Mouse (Mus musculus) left cerebral cortex, postnatal 36 days (tissue): ENCODE measurements around the gene Rap1gap2. TPM values are rescaled to one million over a fixed set of nuclear protein-coding genes. Genes with fewer than 3 reads are reported as not detected.

ENCODE experiments used
- DNase-seq, 2 experiments: peaks; one replicate each; pipeline ENCODE4 v3.0.0; 2021 to 2022; ENCODE audit warnings: low spot score in 2 of 2, mixed read lengths in 1 of 2
- intact Hi-C: fragments of 180-260 bp; cut with DNase I; formaldehyde crosslinking; loops from one replicate; pipeline ENCODE4 v1.15.1; 2025
- total RNA-seq, 2 experiments: library from RNA; stranded (reverse); gene quantifications; 2 replicates each; pipeline ENCODE4 v1.2.3; 2021

Rap1gap2 gene
- total RNA-seq, 2 experiments from 2014 or later, result 179 to 210 TPM

DNA sequence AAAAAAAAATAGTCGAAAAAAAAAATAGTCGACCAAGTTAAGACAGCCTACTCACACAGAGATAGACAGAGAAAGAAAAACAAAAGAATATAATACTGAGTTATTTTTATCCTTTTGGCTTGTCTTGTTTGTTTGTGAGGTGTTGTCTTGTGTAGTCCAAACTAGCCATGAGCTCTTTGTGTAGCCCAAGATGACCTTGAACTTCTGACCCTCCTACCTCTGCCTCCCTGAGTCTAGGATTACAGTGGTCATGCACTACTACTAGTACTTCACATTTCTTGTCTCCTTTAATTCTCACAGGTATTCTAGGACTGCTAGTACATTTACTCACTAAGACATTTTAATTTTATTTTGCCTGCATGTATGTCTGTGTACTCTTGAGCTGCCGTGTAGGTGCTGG lies 16.8 kb upstream of the Rap1gap2 start:
- intact Hi-C loops, result no loop called here
- DNase-seq, result no peak

DNA sequence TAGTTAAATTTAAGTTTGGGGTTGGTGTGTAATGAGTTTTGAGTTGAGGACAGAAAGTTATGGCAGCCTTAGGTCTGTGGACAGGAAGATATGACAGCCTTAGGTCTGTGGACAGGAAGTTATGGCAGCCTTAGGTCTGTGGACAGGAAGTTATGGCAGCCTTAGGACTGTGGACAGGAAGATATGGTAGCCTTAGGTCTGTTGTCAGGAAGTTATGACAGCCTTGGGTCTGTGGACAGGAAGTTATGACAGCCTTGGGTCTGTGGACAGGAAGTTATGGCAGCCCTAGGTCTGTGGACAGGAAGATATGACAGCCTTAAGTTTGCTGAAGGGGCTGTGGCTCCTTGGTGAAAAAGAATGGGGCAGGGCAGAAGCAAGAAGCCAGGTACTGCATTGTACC lies 14.6 kb upstream of the Rap1gap2 start:
- DNase-seq, result no peak
- intact Hi-C loops, result no loop called here

DNA sequence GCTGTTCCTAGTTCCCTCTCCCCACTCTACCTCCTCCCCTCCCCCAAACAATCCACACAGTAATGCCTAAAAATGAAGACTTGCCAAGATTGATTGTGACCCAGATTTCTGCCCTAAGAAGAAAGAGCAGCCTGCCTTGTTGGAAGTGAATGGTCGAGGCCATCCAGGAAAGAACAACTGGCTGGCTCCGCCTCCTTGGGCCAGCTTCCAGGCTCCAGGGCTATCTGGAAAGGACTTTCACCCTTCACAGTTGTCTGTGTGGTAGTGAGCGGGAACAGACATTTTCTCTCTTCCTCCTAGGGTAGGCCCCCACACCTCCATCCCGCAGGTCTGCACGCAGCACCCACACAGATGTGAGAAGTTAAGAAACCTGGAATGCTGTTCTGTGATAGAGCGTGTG lies 13.0 kb upstream of the Rap1gap2 start:
- intact Hi-C loops, result no loop called here
- no peak for DNase-seq

DNA sequence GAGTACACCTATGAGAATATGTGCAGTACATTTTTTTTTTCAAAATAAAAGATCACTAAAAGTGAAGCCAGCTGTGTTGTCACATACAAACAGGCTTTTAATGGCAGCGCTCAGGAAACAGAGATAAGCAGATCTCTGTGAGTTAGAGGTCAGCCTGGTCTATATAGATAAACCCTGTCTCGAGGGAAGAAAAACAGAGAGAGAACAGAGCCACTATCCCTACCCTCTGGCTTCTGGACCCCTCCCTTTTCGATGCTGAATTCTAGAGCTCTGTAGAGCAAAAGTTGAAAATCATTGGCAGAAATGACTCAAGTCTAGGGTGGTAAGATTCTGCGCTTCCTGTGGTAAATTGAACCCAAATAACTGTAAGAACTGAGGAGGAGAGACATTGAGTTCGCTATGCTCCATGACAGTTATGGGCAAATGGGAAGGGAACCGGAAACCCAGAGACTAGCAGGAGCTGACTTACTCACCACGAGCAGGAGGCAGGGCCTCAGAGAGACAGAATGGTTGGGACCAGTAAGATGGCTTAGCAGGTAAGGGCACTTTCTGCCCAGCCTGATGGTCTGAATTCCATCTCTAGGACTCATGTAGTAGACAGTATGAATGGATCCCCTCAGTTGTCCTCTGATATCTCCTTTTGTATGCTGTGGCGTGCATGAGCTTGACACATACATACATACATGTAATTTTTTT lies 11.4 kb upstream of the Rap1gap2 start:
- intact Hi-C loops, result no loop called here
- DNase-seq, result no peak

DNA sequence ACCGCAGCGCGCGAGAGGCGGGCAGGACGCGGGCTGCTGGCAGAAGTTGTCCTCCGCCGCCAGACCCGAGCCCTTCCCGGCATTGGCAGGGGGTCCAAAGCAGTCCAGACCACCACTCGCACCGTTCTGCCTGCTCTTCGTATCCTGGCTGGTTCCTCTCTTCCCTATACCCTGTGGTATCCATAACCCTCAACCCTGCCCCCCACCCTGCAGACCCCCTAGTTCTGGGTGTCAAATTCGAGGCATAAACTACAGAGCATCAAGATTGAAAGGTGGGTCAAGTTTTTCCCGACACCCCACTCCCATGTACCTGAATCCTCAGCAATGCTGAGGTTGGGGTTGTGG lies 9.2 kb upstream of the Rap1gap2 start:
- intact Hi-C loops, result loop anchor here (1.0 to 5.0 kb wide), 2 partner anchors 31 to 63 kb away; no protein-coding TSS in a partner anchor
- DNase-seq, result no peak

DNA sequence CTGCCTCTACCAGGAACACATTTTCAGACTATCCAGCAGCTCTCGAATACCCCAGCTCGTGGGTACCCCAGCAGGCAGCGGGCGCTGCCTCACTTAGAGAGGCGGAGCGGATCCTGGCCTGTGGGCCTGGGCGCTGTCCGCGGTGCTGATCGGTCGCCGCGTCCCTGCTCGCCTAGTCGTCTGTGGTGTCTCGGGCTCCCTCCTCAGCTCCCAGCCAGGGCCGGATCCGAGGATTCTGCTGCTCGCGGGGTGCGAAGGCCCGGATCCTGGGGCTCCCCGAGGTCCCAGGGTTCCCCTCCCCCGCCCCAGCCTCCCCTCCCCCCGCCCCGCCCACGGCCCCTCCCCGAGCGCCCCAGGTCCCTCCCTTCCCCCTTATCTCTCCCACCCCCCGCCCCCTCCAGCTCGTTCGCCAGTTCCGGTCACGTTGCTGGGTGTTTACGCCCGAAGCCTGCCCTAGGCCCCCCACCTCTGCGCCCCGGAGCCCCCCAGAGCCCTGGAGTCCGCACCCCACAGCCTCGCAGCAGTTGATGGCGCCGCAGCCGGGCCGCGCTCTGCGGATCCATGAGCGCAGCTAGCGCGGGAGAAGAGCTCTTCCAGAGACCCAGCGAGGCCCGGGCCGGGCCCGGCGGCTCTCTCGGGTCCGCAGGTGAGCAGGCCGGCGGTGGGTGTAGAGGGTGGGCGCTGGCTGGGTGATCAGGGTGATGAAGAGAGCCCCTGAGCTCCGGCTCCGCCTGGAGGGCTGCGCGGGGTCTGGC lies 8.7 kb upstream of the Rap1gap2 start, which contains the start of gene Ccdc92b:
Gene Ccdc92b, plus strand, starts transcription at position 405 of the 755 bp plus-strand sequence.
- intact Hi-C loops, result loop anchor here (1.0 to 5.0 kb wide), 2 partner anchors 30 to 62 kb away; no protein-coding TSS in a partner anchor
- DNase-seq, result peak; percentile 72 to 78

DNA sequence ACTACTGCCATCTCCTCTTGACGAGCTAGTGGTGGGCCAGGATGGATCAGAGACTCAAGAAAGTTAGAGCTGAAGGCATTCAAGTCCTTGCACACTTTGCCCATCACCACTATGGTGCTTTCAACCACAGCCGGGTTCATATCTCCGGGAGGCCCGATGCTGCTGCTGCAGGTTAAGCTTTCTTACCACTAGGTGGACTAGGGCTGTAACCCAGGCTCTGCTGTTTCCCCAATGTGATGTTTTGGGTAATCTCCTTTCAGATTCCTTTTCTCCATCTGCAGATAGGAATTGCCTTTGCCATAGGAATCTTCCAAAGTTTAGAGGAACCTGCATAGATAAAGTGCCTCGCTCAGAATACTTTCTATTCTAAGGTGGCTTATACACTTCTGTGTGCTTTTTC lies 4.9 kb upstream of the Rap1gap2 start:
- intact Hi-C loops, result loop anchor here (5.0 kb wide), 1 partner anchor 58 kb away; no protein-coding TSS in a partner anchor
- DNase-seq, result no peak

DNA sequence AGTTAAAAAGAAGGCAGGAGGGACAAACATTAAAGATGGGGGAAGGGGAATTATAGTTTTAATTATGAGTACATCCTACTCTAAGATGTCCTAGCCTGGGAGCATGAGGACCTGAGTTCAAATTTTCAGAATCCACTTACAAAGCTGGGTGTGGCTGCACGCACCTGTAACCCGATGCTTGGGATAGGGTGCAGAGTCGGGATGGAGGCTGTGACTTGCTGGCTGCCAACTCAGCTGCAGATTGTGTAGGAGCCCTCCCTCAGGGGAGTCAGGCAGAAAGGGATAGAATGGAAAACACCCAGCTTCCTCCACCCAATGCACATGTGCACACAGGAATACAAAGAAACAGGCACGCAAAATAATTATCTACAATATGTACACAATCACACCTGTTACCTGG lies 2.7 kb upstream of the Rap1gap2 start:
- DNase-seq, result no peak
- intact Hi-C loops, result no loop called here

DNA sequence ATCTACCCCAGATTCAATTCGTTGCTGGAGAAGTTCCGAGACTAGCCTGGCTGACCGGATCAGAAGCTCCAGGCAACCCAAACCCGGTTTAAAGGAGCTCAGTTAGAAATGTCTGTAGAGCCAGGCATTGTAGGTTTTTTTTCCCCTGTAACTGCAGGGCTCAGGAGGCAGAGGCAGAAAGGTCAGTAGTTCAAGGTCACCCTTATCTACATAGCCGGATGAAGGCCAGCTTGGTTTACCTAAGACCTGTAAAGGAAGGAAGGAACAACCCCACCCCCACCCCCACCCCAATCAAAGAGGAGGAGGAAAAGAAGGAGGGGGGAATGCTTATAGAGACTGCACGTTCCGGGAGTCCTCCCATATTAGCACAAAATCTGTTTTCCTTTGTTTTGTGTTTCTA lies 722 bp upstream of the Rap1gap2 start:
- DNase-seq, result no peak

DNA sequence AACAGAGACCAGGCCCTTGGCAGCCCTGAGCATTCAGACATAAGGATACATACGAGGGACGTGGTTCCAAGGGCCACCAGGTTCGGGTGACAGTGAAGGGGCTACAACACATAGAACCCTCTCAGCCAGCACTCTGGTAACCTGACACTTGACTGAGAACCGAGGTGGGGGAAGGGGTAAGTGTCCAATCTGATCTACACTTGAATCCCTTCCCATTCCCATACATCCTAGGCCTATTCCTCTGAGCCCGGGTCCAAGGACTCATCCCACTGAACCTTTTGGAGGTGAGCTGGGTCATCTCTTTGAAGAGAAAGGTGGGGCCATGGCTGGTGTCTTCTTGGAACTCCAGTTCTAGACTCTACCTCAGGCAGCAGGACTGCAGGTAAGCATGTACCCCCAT lies 647 bp downstream of the Rap1gap2 start:
- intact Hi-C loops, result no loop called here
- DNase-seq, result no peak

More for the DNA sequence above, 722 bp upstream of the Rap1gap2 start:
- intact Hi-C loops, result no loop called here

DNA sequence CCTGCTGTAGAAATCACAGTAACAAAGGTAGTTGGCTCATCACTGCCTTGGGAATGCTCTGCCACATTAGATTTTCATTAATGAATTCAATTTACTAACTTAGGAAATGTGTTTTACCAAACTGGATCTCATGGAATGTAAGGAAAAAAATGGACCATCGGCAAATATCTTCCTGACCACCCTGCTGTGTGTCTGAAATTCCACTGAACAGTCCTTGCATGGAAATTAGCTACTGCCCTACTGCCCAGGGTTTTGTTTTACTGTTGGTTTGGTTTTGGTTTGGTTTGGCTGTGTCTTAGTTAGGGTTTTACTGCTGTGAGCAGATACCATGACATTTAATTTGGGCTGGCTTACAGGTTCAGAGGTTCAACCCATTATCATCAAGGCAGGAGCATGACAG lies 8.4 kb downstream of the Rap1gap2 start:
- no peak for DNase-seq
- intact Hi-C loops, result no loop called here

DNA sequence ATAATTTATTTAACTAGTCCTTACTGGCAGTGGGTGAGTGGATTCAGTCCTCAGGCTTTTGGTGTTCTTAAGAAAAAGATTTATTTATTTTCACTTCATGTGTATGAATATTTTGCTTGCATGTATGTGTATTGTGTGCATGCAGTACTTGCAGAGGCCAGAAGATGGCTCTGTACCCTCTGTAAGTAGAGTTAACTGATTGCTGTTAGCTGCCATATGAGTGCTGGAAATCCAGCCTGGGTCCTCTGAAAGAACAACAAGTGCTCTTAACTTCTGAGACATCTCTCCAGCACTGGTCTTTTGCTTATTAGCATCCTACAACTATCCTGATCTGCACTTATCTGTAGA lies 12.8 kb downstream of the Rap1gap2 start:
- intact Hi-C loops, result no loop called here
- no peak for DNase-seq

DNA sequence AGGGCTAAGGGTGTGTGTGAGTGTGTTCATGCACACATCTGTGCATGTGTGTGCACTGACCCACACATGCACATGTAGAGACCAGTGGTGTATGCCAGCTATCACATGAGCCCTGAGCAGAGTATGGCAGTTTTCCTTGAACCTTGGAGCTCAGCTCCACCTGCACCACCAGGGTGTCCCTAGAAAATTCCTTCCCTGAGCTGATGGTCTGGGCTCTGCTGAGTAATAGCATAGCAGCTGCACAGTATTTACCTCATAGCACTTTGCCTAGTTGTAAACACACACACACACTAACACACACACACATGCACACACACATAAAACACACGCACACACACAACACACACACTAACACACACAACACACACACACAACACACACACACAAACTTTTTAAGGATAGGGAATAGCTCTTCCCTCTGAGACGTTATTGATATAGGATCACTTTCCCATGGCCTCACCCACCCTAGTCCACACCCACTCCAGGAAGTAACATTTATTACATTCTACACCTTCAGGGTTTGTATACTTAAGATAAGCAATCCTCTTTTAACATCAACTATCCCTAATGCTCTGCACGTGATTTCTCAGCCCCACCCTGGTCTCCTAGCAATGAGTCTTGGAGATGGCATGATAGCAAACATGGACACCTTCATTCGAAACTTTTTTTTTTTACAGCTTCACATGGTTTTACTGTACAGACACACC lies 13.3 kb downstream of the Rap1gap2 start:
- DNase-seq, result no peak
- intact Hi-C loops, result no loop called here

DNA sequence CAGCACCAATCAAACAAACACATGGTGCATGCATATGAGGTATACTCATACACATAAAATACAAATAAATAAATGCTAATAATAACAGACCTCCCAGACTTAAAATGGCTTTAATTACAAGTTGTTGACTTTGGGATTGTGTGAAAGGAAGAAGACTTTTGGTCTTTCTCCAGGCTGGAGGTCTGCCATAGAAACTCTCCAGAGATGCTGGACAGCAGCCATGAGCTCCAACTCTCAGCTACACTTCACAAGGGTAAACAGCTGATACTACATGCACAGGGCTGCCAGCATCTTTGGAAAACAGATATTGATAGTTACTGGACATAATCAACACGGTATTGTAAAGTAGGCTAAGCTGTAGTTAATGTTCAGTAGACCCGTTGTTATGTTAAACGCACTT lies 18.5 kb downstream of the Rap1gap2 start:
- intact Hi-C loops, result no loop called here
- DNase-seq, result no peak

DNA sequence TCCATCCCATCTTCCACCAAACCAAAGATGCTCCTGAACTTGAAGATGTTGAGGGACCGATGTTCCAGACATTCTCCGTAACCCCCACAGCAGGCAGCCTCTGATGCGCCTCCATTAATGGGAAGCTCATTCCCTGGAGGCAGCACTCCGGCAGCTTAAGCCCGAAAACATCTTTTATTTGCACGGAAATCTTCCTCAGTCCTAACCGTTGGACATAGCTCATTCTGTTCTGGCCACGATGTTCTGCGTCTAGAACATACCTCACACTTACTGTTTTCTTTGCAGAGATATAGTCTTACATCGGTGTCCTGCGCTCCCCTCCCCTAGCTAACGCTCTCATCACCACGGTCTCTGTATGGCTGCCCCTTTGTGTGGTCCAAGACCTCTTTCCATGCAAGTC lies 20.0 kb downstream of the Rap1gap2 start:
- intact Hi-C loops, result no loop called here
- no peak for DNase-seq

DNA sequence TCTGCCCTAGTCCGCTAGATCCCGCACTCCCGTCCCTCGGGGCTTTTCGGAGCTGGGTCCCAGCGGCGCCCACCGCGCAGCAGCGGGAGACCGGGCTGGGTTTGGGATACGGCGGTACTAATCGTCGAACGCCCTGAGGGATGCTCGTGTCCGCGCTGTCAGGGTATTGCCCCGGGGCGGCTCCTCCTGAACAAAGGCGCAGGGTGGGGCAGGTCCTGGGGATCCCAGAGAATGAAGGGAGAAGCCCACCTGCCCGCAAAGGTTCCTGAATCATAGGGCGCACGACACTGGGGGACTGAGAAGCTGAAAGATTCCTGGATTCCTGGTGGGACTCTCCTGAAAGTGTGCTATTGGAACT lies 20.5 kb downstream of the Rap1gap2 start:
- intact Hi-C loops, result no loop called here
- DNase-seq, result no peak

DNA sequence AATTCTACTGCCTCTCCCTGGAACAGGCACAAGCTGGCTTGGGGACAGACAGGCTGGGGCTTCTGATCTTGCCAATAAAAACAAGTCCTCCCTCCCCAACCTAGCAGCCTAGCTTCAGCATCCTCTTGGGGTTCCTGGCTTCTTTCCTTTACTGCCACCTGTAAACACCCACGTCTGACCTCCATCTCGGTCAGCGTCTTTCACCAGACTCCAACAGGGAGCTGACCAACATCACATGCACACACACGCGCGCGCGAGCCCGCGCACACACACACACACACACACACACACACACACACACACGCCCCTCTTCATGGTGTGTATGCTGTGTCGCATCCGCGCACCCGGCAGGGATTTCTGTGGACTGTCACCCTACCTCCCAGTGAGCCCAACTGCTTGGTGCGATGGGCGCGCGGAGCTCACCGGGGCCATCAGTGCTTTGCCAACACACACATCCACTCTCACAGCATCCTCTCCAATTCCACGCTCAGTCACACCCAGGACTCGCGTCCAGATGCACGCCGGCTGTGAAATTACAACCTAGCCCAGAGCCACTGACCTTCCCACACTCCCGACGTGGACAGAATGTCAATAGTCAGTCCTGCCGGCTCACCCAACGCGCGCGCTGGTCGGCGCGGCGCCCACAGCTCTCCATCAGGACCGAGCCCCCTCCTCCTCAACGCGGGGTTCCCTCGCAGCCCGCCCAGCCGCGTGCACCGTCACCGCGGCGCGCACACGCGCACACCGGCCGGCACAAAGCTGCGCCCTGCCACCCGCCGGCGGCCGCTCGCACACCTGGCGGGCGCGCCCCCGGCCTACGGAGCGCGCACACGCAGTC lies 21.1 kb downstream of the Rap1gap2 start:
- intact Hi-C loops, result loop anchor here (1.0 to 5.0 kb wide), 2 partner anchors 30 to 37 kb away; partner anchors contain the start of gene Ccdc92b
- peak; percentile 71 to 81 for DNase-seq

DNA sequence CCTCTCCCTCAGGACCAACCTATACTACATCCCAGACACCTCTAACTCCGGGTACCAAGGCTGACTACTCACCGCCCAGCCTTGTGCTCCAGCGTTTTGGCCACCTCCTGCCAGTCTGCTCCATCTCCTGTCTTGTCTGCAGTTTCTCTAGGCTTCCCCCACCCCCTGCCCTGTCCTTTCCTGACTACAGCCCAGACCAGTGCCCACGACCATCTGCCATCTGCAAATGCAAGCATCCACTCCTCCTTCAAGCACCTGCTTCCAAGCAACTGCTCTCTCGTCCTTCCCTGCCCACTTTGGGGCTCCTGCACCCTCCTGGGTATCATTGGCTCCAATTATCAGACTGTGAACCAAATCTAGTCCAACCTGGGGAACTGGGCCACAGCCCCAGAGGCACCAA lies 24.3 kb downstream of the Rap1gap2 start:
- peak in 1 of 2 experiments; percentile 62 for DNase-seq
- intact Hi-C loops, result loop anchor here (5.0 kb wide), 1 partner anchor 34 kb away; no protein-coding TSS in a partner anchor

DNA sequence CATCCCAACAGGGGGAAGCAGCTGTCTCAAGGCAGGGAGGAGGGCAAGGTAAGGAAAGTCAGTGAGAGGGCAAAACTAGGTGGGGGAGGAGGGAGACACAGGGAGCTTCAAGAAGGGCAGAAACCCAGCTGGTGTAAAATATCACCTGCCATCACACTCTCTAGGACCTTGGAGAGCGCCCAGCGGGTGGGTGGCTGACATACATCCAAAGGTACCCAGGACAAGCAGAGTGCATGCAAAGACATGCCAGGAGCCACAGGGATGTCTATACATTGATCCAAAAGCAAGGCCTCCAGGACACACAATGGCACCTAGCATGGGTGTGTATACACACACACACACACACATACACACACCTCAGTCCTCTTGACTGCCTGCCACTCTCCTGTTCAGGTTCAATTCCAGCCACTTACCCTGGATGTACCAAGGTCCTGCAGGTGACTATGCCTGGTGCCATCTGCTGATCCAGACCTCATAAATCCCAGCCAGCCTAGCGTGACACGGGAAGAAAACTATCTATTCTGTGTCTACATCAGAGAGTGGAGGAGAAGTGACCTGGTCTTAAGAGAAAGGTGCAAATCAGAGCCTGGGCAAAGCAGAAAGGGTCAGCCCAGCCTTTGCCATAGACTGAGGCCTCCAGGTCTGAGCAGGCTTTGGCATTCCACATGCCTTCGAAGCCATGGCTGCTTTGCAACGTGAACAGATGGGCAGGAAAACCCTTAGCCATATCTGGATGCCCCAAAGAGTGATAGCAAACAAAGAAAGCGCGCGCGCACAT lies 25.6 kb downstream of the Rap1gap2 start:
- DNase-seq, result no peak
- intact Hi-C loops, result loop anchor here (5.0 kb wide), 1 partner anchor 33 kb away; no protein-coding TSS in a partner anchor
